Mouse (Mus musculus) megakaryocyte, embryonic 14.5 days (primary cell): Measurements from ENCODE around the gene Ssbp3. TPM values are rescaled to one million over a fixed set of nuclear protein-coding genes. Genes with fewer than 3 reads are reported as not detected.

ENCODE experiments used
- H3K27me3 ChIP-seq: replicated peaks from 2 replicates; pipeline ENCODE3; 2012; ENCODE audit warnings: inconsistent platforms
- H3K36me3 ChIP-seq: replicated peaks from 2 replicates; pipeline ENCODE3; 2012; ENCODE audit warnings: low read length, inconsistent platforms, mixed read lengths
- H3K4me1 ChIP-seq: 2 replicates; pipeline ENCODE4 v1.6.1; 2012; ENCODE audit warnings: inconsistent platforms
- H3K4me3 ChIP-seq: replicated peaks from 2 replicates; pipeline ENCODE3; 2012; ENCODE audit warnings: moderate library complexity, mild to moderate bottlenecking, inconsistent platforms
- H3K9me3 ChIP-seq: 2 replicates; pipeline ENCODE4 v1.6.1; 2012; ENCODE audit warnings: inconsistent platforms
- FLI1 ChIP-seq: IDR thresholded peaks from 2 replicates; pipeline ENCODE4 v1.6.1; 2012; ENCODE audit warnings: low read length, inconsistent platforms, mixed read lengths
- GATA1 ChIP-seq: IDR thresholded peaks from 3 replicates; pipeline ENCODE4 v1.6.1; 2012; ENCODE audit warnings: mixed read lengths, low read length, inconsistent platforms, borderline replicate concordance
- polyA plus RNA-seq: library from polyadenylated mRNA; stranded (reverse); fragments of >175 nt; gene quantifications from 2 replicates; pipeline ENCODE4 v1.2.3, GENCODE M21; 2012; ENCODE audit warnings: low replicate concordance; ENCODE audit not compliant: insufficient read depth

Ssbp3 gene
- polyA plus RNA-seq, 1 experiment: 179 TPM

GRCm38 (mm10) chr4:106905898-106906297 lies 4.6 kb upstream of the Ssbp3 start:
- no peak for TF ChIP-seq FLI1
- TF ChIP-seq GATA1: no peak
- peaks cover 58% of the 10 kb centered on the region for H3K4me1 ChIP-seq

DNA sequence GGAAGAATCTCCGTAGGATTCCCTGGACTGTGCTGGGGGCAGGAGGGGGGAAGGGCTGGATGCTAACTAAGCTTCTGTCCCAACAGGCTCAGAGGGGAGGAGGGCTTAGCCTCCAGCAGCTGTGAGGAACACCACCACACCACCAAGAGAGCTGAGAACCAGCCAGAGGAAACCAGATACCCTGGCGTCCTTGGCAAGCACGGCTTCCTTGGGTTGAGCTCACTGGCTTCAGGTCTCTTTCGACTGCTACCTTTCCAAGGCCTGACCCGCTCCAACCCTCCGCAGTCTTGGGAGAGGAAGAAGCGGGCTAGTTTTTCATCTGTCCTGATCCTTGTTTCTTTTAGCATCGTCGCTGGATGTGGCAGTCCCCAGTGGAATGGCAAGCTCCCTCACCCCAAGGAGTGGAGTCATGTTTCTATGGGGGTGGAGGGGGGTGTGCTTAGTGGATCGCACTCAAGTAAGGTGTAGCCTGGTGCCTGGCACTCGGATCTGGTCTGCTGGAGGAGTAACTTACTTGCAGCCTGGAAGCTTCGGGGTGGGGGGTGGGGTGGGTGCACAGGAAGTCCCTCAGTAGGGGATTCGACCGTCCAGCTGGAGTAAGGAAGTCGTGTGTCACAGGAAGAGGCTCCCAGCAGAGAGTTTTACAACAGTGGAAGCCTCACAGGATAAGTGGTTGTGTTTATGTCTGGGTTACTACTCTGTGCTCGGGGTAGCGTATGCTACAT lies 2.6 kb upstream of the Ssbp3 start:
- Histone ChIP-seq H3K27me3 (no peaks in the 10 kb centered on the region), H3K9me3 (no peaks in the 10 kb centered on the region), H3K4me1 (peaks cover 51% of the 10 kb centered on the region), H3K36me3 (peaks cover under 1% of the 10 kb centered on the region), H3K4me3 (peak overlapping the region; percentile 95)
- TF ChIP-seq FLI1 (no peak), GATA1 (no peak)

More at GRCm38 (mm10) chr4:106905898-106906297, 4.6 kb upstream of the Ssbp3 start:
- Histone ChIP-seq H3K27me3 (peaks cover 5% of the 10 kb centered on the region), H3K4me3 (no peak overlapping the region), H3K36me3 (no peaks in the 10 kb centered on the region), H3K9me3 (no peaks in the 10 kb centered on the region)

DNA sequence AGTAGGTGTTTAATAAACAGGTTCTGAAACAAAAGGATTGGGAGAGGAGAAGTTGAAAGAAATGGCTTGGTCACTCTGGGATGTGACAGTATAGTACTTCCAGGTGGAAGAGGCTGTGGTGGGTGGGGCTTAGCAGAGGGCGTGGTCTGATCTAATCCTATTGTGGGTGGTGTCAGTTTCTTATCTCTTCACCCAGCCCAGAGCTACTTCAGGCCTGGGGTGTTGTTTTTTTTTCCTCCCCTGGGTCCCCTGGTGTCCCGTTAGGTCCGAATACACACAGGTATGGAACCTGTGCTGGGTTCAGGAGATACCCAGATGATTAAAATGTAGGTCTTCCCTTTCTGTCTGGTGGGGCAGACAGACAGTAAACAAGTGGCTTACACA lies 2.1 kb upstream of the Ssbp3 start:
- Histone ChIP-seq H3K9me3 (no peaks in the 10 kb centered on the region), H3K4me1 (peaks cover 53% of the 10 kb centered on the region), H3K36me3 (peaks cover 6% of the 10 kb centered on the region), H3K4me3 (peak overlapping the region; percentile 95), H3K27me3 (no peaks in the 10 kb centered on the region)
- TF ChIP-seq GATA1 (no peak), FLI1 (no peak)

GRCm38 (mm10) chr4:106908950-106909751 lies 1.4 kb upstream of the Ssbp3 start:
- Histone ChIP-seq H3K9me3 (no peaks in the 10 kb centered on the region), H3K4me1 (peaks cover 60% of the 10 kb centered on the region), H3K27me3 (no peaks in the 10 kb centered on the region), H3K4me3 (peak overlapping the region; percentile 95), H3K36me3 (peaks cover 14% of the 10 kb centered on the region)
- TF ChIP-seq FLI1 (no peak), GATA1 (no peak)

DNA sequence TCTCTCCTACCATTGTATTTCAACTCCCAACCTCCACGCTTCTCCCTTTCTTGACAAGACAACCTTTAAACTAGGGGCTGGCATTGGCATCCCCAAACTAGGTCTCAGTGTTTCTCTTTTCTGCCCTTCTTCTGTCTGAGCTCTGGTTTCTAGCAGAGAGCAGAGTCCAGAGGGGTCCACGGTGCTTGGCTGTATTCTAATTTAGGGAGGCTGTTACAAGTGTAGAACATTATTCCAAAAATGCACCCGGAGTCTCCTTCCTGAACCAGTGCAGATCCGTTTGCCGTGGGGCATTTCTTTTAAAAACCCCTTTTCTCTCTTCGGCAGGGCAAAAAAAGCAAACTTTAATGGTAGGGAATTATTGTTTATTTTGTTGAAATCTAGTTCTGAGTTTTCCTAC lies 704 bp upstream of the Ssbp3 start:
- Histone ChIP-seq H3K4me3 (peak overlapping the region; percentile 95), H3K27me3 (no peaks in the 10 kb centered on the region), H3K4me1 (peaks cover 65% of the 10 kb centered on the region), H3K36me3 (peaks cover 20% of the 10 kb centered on the region), H3K9me3 (no peaks in the 10 kb centered on the region)
- no peak for TF ChIP-seq FLI1
- TF ChIP-seq GATA1: no peak

DNA sequence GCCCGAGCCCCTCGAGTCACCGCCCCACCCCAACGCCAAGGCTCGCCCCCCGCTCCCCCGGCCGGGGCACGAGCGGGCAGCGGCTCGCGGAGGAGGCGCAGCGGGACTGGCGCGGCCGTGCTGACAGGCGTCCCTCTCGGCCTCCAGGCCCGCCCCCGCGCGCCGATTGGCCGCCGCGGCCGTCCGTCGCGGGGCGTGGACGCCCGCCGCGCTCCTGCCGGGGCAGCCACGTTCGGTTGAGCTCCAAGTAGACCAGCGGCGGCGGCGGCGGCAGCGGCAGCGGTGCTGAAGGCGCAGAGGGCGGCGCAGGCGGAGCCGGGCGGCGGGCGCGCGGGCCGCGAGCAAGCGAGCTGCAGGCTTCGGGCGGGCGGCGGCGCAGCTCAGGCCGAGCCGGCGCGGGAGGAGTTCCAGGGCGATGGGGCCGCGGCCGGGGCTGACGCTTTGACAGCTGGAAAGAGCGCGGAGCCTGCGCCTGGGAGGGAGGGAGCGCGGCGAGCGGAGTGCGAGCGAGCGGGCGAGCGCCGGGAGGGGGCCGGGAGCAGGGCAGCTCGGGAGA lies 823 bp downstream of the Ssbp3 start:
- TF ChIP-seq GATA1 (no peak), FLI1 (no peak)
- peak overlapping the region; percentile 95 for H3K4me3 ChIP-seq
- H3K9me3 ChIP-seq: no peaks in the 10 kb centered on the region
- H3K4me1 ChIP-seq: peaks cover 68% of the 10 kb centered on the region
- peaks cover 35% of the 10 kb centered on the region for H3K36me3 ChIP-seq
- no peaks in the 10 kb centered on the region for H3K27me3 ChIP-seq

GRCm38 (mm10) chr4:106911951-106912688 lies 1.6 kb downstream of the Ssbp3 start:
- TF ChIP-seq FLI1 (no peak), GATA1 (no peak)
- H3K4me1 ChIP-seq: peaks cover 70% of the 10 kb centered on the region

GRCm38 (mm10) chr4:106912689-106913041 lies 2.2 kb downstream of the Ssbp3 start:
- peak overlapping the region; percentile 95 for H3K4me3 ChIP-seq
- no peaks in the 10 kb centered on the region for H3K27me3 ChIP-seq
- peaks cover 65% of the 10 kb centered on the region for H3K4me1 ChIP-seq
- TF ChIP-seq GATA1 (no peak), FLI1 (no peak)
- H3K36me3 ChIP-seq: peaks cover 49% of the 10 kb centered on the region
- H3K9me3 ChIP-seq: no peaks in the 10 kb centered on the region

More at GRCm38 (mm10) chr4:106911951-106912688, 1.6 kb downstream of the Ssbp3 start:
- no peaks in the 10 kb centered on the region for H3K27me3 ChIP-seq
- peak overlapping the region; percentile 95 for H3K4me3 ChIP-seq
- no peaks in the 10 kb centered on the region for H3K9me3 ChIP-seq
- H3K36me3 ChIP-seq: peaks cover 43% of the 10 kb centered on the region

DNA sequence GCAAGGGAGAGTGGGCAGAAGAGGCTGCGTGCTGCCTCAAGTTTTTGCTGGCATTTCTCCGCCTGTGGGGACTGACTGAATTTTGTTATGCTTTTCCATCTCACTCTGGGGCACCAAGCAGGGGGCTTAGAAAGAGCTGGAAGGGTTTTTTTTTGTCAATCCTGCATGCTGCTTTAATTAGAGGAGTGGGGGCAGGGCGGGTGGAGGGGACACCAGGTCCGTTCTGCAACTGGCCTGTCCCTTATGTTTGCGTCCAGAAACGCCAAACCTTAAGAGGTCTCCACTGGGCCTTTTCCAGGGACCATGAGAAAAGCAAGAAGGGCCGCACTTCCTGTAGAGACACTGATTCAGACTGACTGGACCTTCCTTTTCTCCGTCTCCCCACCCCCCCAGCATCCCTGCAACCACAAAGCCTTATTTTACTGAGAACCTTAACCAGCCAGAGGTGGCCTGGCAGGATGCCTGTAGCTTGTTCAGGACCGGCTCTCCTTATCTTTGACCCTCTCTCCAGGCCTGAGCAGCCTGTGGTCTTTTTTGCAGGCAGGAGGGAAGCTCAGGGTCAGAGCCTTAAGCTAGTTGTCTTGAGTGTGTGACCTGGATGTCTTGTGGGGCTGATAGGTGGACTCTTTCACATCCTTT lies 3.0 kb downstream of the Ssbp3 start:
- TF ChIP-seq FLI1 (no peak), GATA1 (no peak)
- Histone ChIP-seq H3K9me3 (no peaks in the 10 kb centered on the region), H3K4me3 (peak overlapping the region; percentile 33), H3K4me1 (peaks cover 62% of the 10 kb centered on the region), H3K27me3 (no peaks in the 10 kb centered on the region), H3K36me3 (peaks cover 57% of the 10 kb centered on the region)
